Mouse (Mus musculus) cortical plate, adult 2 months (tissue): ENCODE results near the gene Zfp454.

Source experiments
- CTCF ChIP-seq: fragments of 200-500 bp; IDR thresholded peaks from 2 replicates; pipeline ENCODE4 v1.5.1; 2011; ENCODE audit warnings: mild to moderate bottlenecking, control low read depth, low read length; ENCODE audit not compliant: insufficient read depth; ENCODE audit errors: extremely low read depth
- POLR2A ChIP-seq: fragments of 200-500 bp; IDR thresholded peaks from 2 replicates; pipeline ENCODE4 v1.6.1; 2011; ENCODE audit warnings: mild to moderate bottlenecking, low read length, control low read depth; ENCODE audit not compliant: insufficient read depth; ENCODE audit errors: extremely low read depth

DNA sequence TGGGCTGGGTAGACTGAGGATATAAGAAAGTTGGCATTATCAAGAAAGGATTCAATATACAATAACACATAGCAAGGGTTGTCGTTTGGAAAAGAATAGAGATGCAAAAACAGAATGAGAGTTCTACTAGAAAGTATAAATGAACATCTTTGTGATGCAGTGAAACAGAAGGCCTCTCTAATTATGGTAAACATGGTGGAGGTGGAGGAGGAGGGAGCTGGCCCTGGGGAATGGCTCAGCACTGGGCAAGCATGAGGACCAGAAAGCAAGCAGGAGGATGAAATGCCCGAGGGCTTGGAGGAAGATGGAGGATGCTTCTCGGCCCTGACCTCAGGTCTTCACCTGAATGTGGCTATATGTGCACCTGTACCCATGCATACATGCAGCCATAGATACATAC, 27.0 kb upstream of the Zfp454 start:
- no peak for TF ChIP-seq POLR2A
- no peak for TF ChIP-seq CTCF
